Mouse (Mus musculus) small intestine, adult 2 months (tissue): ENCODE measurements around the gene Cdca7l.

Experiments used
- CTCF ChIP-seq: fragments of 200-500 bp; IDR thresholded peaks from 2 replicates; pipeline ENCODE4 v1.5.1; 2012; ENCODE audit warnings: low read depth, mild to moderate bottlenecking, control low read depth, inconsistent platforms, low read length, moderate library complexity, mixed read lengths; ENCODE audit not compliant: insufficient replicate concordance, insufficient read length; ENCODE audit errors: extremely low read depth
- POLR2A ChIP-seq: fragments of 200-500 bp; IDR thresholded peaks from 2 replicates; pipeline ENCODE4 v1.6.1; 2012; ENCODE audit warnings: low read depth, mild to moderate bottlenecking, control low read depth, inconsistent platforms, low read length, moderate library complexity

- no peak for TF ChIP-seq POLR2A
- TF ChIP-seq CTCF, result no peak
Observed at GRCm38 (mm10) chr12:117788513-117789011, 15.5 kb upstream of the Cdca7l start.
